Mouse (Mus musculus) CD4-positive, CD25-positive, alpha-beta regulatory T cell (primary cell): ENCODE data around the gene Misp. TPM values are rescaled to one million over a fixed set of nuclear protein-coding genes. Genes with fewer than 3 reads are reported as not detected.

Experiments used
- polyA plus RNA-seq: library from polyadenylated mRNA; unstranded; fragments of 100-300 nt; shearing (Covaris generic); gene quantifications from one replicate; pipeline ENCODE4 v1.2.1, GENCODE M21; 2017

Misp gene
- not detected for polyA plus RNA-seq

DNA sequence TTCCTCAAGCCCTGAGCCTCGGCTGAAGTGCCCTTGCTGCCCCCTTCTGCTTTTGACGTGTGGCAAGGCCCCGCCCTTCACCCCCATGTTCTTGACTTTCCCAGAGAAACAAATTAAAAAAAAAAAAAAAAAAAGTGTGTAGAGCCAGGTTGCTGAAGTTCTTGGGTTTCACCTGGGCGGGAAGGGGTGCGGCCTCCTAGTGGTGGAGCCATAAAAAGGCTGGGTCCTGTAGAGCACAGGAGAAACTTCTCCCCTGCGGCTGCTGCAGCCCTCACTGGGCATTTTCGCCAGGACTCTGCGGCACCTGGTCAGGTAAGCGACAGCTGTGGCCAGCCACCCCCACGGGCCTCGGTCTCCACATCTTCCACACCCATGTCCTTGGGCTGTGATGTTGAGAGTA, at the start of gene Misp:
Gene Misp, plus strand, starts transcription at position 208 of the 400 bp plus-strand sequence.

DNA sequence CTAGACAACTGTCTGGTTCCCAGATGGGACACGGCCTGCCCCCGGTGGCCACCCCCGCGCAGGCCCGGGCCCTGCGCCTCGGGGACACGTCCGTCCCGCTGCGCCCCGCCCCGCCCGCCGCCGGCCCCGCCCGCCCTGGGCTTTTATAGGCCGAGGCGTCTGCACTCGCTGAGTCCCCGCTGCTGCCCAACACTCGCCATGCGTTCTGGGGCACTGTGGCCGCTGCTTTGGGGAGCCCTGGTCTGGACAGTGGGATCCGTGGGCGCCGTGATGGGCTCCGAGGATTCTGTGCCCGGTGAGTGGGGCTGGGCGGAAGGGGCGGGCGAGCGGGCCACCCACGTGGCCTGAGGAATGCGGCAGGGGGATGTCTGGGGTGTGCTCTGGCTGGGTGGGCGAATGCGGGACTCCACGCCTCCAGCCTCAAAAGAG, 43.7 kb upstream of the Misp start, which contains the start of gene Fstl3:
Gene Fstl3, plus strand, starts transcription at position 170 of the 429 bp plus-strand sequence.

DNA sequence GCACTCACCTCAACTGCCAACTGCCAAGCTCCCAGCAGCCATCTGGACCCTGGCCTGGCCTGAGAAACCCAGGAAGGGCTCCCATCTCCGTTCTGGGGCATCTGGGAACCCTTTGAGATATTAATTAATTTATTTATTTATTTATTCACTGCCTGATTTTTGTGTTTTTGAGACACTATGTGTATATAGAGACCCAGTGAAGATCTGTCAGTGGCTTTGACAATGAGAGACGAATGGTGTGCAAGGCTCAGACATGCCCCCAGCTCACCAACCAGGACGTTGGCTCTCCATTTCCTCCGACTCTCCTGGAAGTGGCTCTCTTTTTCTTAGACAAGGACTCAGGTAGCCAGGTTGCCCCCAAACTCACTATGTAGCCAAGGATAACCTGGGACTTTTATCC, 29.9 kb upstream of the Misp start, which contains the start of gene Prss57:
Gene Prss57, minus strand, starts transcription at position 101 of the 400 bp plus-strand sequence.

DNA sequence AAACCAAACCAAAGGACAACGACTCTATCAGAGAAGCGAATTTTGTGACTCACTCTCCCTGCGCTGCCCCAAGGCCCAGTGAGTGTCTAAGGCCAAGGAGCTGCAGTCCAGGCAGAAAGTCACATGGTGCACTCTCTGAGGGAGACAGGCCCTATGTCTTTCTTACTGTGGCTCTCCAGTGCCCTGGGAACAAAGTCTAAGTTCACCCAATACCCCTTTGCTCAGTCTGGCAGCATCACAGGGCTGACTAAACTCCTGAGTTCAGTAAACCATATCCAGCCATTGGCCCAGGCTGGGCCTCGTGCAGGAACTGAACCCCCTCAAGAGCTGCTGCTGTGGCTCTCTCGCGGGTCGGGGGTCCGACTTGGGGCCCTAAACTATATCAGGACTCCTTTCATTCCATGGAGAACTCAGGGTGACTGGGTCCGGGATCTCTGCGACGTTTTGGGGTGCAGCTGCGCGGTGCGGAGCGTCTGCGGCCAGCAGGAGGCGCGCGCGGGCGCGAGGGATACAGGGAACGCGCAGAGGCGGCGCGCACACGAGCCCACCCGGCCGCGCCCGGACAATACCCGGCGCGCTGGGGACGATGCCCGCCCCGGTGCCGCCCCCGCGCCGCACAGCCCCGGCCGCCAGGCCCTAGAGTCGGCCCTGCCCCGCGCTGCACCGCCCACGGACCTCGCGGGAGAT, 27.6 kb upstream of the Misp start, which contains the start of gene Palm:
Gene Palm, plus strand, starts transcription at position 522 of the 687 bp plus-strand sequence.

DNA sequence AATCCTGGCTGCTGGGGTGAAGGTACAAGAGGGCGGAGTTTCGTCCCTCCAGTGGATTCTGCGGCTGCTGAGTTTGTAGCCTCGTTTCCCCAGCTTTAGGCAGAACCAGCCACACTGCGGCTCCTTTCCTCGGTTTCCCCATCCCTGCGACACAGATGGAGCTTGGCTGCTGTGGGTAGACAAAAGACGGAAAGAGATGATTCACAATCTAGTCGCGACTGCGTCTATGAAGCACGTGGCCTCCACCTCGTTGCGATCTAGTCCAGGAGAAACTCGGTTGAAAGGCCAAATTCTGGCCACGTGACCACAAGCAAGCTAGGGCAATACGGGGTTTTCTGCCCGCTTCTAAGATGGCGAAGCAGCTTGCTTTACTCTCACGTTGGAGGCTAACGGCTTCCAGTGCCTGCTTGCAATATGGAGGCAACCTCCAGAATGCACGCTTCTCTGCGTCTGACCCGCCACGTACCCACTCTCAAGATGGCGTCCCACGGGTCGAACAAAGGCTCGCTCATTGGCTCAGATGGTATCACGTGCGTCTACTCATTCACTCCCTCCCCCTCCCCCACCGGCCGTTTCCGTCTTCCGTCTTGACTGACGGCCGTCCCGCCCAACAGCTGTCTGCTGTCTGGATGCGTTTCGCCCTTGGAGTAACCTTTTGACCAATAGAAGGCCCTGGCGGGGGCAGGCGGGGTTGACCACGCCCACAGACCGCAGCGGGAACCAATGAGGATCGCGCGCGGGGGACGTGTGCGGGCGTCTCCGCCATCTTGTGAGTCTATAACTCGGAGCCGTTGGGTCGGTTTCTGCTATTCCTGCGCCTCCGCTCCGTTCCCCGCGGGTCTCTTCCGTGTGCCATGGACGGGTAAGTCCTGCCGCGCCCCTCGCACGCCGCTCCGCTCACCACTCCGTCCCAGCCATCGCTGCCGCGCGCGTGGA, 33.3 kb downstream of the Misp start, which contains the start of gene Ptbp1:
Gene Ptbp1, plus strand, starts transcription at position 568 of the 936 bp plus-strand sequence.

DNA sequence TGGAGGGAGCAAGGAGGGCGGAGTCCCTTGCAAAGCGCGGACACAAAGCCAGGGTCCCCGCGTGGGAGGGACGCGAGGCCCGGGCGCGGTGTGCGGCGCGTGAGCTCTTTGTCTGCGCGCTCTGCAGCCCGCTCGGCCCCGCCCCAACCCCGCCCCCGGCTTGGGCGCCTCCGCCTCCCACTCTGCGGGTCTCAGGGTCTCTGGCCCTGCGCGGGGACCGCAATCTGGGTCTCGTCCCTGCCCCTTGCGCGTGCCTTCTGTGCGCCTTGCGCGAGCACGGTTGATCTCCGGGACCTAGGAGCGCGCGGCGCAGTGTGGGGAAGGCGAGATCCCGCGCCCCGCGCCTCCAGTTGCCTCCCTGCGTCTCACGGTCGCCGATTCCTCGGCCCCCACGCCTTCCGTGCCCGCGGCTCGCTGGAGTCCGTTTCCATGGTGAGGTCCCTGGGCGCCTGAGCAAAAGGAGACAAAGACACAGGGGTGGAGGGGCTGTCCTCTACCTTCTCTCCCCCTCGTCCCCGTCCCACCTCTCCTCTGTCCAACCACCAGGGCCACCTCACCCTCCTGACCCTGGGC, 53.6 kb downstream of the Misp start, which contains the start of the genes Prtn3 and Plppr3:
Gene Prtn3, plus strand, starts transcription at position 187 of the 573 bp plus-strand sequence.
Gene Plppr3, minus strand, starts transcription at position 345 of the 573 bp plus-strand sequence.

Other genes with a start within 250 kb of the Misp start
- not detected for gene Theg, start 233.7 kb upstream of the Misp start, polyA plus RNA-seq
- gene C2cd4c, start 207.0 kb upstream of the Misp start, polyA plus RNA-seq = 0.05 TPM
- not detected for gene Shc2, start 183.1 kb upstream of the Misp start, polyA plus RNA-seq
- gene Odf3l2, start 175.3 kb upstream of the Misp start, polyA plus RNA-seq = not detected
- gene Madcam1, start 156.4 kb upstream of the Misp start, polyA plus RNA-seq = not detected
- 53.8 TPM for gene Tpgs1, start 151.6 kb upstream of the Misp start, polyA plus RNA-seq
- 90.7 TPM for gene Cdc34, start 138.8 kb upstream of the Misp start, polyA plus RNA-seq
- 0.91 TPM for gene Gzmm, start 132.0 kb upstream of the Misp start, polyA plus RNA-seq
- 261 TPM for gene Bsg, start 116.5 kb upstream of the Misp start, polyA plus RNA-seq
- gene Hcn2, start 104.4 kb upstream of the Misp start, polyA plus RNA-seq = 0.14 TPM
- gene Polrmt, start 74.4 kb upstream of the Misp start, polyA plus RNA-seq = 55.8 TPM
- 0.45 TPM for gene Fgf22, start 65.9 kb upstream of the Misp start, polyA plus RNA-seq
- gene Rnf126, start 54.0 kb upstream of the Misp start, polyA plus RNA-seq = 61.1 TPM
- gene Fstl3, start 43.7 kb upstream of the Misp start, polyA plus RNA-seq = 0.29 TPM
- gene Prss57, start 30.0 kb upstream of the Misp start, polyA plus RNA-seq = not detected
- 1.6 TPM for gene Palm, start 27.4 kb upstream of the Misp start, polyA plus RNA-seq
- gene Ptbp1, start 33.4 kb downstream of the Misp start, polyA plus RNA-seq = 318 TPM
- not detected for gene Prtn3, start 53.5 kb downstream of the Misp start, polyA plus RNA-seq
- 4.5 TPM for gene Plppr3, start 53.6 kb downstream of the Misp start, polyA plus RNA-seq
- not detected for gene Elane, start 65.3 kb downstream of the Misp start, polyA plus RNA-seq
- not detected for gene Cfd, start 69.9 kb downstream of the Misp start, polyA plus RNA-seq
- 40.9 TPM for gene Med16, start 87.9 kb downstream of the Misp start, polyA plus RNA-seq
- 23.3 TPM for gene Gm26602, start 89.9 kb downstream of the Misp start, polyA plus RNA-seq
- gene Kiss1r, start 96.0 kb downstream of the Misp start, polyA plus RNA-seq = 0.50 TPM
- 193 TPM for gene R3hdm4, start 100.2 kb downstream of the Misp start, polyA plus RNA-seq
- 9.6 TPM for gene Arid3a, start 106.1 kb downstream of the Misp start, polyA plus RNA-seq
- 73.4 TPM for gene Wdr18, start 139.2 kb downstream of the Misp start, polyA plus RNA-seq
- gene Grin3b, start 149.7 kb downstream of the Misp start, polyA plus RNA-seq = not detected
- gene Tmem259, start 163.3 kb downstream of the Misp start, polyA plus RNA-seq = 32.9 TPM
- 937 TPM for gene Cnn2, start 167.6 kb downstream of the Misp start, polyA plus RNA-seq
- gene Abca7, start 175.5 kb downstream of the Misp start, polyA plus RNA-seq = 60.9 TPM
- gene Arhgap45, start 195.7 kb downstream of the Misp start, polyA plus RNA-seq = 916 TPM
- 195 TPM for gene Polr2e, start 218.8 kb downstream of the Misp start, polyA plus RNA-seq
- 441 TPM for gene Gpx4, start 226.2 kb downstream of the Misp start, polyA plus RNA-seq